Mouse (Mus musculus) embryonic facial prominence, embryonic 15.5 days (tissue): Measurements from ENCODE around the gene Slitrk3. TPM values are rescaled to one million over a fixed set of nuclear protein-coding genes. Genes with fewer than 3 reads are reported as not detected.

ENCODE experiments used
- ATAC-seq: fragments of 200-750 bp; cut with Nextera tagmentation; 2 replicates; pipeline ENCODE4 v1.8.0; 2017; ENCODE audit warnings: low read depth, moderate TSS enrichment; ENCODE audit not compliant: insufficient number of reproducible peaks, low FRiP score, low TSS enrichment
- H3K27ac ChIP-seq: fragments of 300-500 bp; sonication (generic); replicated peaks from 2 replicates; pipeline ENCODE4 v1.5.1; 2015; ENCODE audit warnings: mild to moderate bottlenecking, inconsistent platforms
- H3K27me3 ChIP-seq: fragments of 300-500 bp; sonication (generic); 2 replicates; pipeline ENCODE4 v1.6.1; 2015; ENCODE audit warnings: inconsistent platforms
- H3K36me3 ChIP-seq: fragments of 300-500 bp; sonication (generic); 2 replicates; pipeline ENCODE4 v1.6.1; 2015; ENCODE audit warnings: mild to moderate bottlenecking, inconsistent platforms
- H3K4me1 ChIP-seq: fragments of 300-500 bp; sonication (generic); 2 replicates; pipeline ENCODE4 v1.6.1; 2015; ENCODE audit warnings: inconsistent platforms
- H3K4me2 ChIP-seq: fragments of 300-500 bp; sonication (generic); replicated peaks from 2 replicates; pipeline ENCODE4 v1.6.1; 2015; ENCODE audit warnings: mild to moderate bottlenecking, inconsistent platforms
- H3K4me3 ChIP-seq: fragments of 300-500 bp; sonication (generic); replicated peaks from 2 replicates; pipeline ENCODE4 v1.5.1; 2015; ENCODE audit warnings: mild to moderate bottlenecking, inconsistent platforms
- H3K9ac ChIP-seq: fragments of 300-500 bp; sonication (generic); 2 replicates; pipeline ENCODE4 v1.6.1; 2015; ENCODE audit warnings: inconsistent platforms
- H3K9me3 ChIP-seq: fragments of 300-500 bp; sonication (generic); replicated peaks from 2 replicates; pipeline ENCODE4 v1.6.1; 2016; ENCODE audit warnings: inconsistent platforms
- WGBS: fragments of 180-500 bp; shearing (Covaris S2); methylation state at CpG from one replicate; pipeline ENCODE4 v1.1.7; 2015; 5-methylcytosine and 5-hydroxymethylcytosine counted together
- polyA plus RNA-seq: library from polyadenylated mRNA; unstranded; fragments of >200 nt; fragmentation: Nextera tagmentation; extraction: Ambion mirVana; gene quantifications from 2 replicates; pipeline ENCODE4 v1.2.1, GENCODE M21; 2015

Slitrk3 gene
- polyA plus RNA-seq, 1 experiment from 2014 or later = 3.1 TPM

- Histone ChIP-seq H3K36me3 (no peaks in the 10 kb centered on the region), H3K9me3 (no peaks in the 10 kb centered on the region)
- no peak for ATAC-seq
Observed at GRCm38 (mm10) chr3:73042256-73042655, 15.3 kb downstream of the Slitrk3 start.

GRCm38 (mm10) chr3:73006045-73006444, 51.6 kb downstream of the Slitrk3 start:
- ATAC-seq = no peak
- Histone ChIP-seq H3K9me3 (no peaks in the 10 kb centered on the region), H3K27ac (no peak overlapping the region), H3K4me1 (no peaks in the 10 kb centered on the region), H3K4me2 (no peak overlapping the region), H3K4me3 (no peak overlapping the region), H3K36me3 (no peaks in the 10 kb centered on the region), H3K27me3 (no peaks in the 10 kb centered on the region), H3K9ac (no peak overlapping the region)
- WGBS = 13% methylated on average over 6 of the region's 6 CpGs

More at GRCm38 (mm10) chr3:73042256-73042655, 15.3 kb downstream of the Slitrk3 start:
- H3K4me1 ChIP-seq = no peaks in the 10 kb centered on the region
- no peaks in the 10 kb centered on the region for H3K27me3 ChIP-seq
- no peak overlapping the region for H3K27ac ChIP-seq
- no peak overlapping the region for H3K9ac ChIP-seq
- no peak overlapping the region for H3K4me3 ChIP-seq
- H3K4me2 ChIP-seq = no peak overlapping the region

- Histone ChIP-seq H3K4me3 (no peak overlapping the region), H3K4me2 (no peak overlapping the region), H3K27ac (no peak overlapping the region), H3K9me3 (no peaks in the 10 kb centered on the region), H3K9ac (no peak overlapping the region), H3K27me3 (no peaks in the 10 kb centered on the region), H3K36me3 (no peaks in the 10 kb centered on the region), H3K4me1 (no peaks in the 10 kb centered on the region)
- WGBS = 90% methylated on average over 4 of the region's 4 CpGs
- no peak for ATAC-seq
Observed at GRCm38 (mm10) chr3:73002933-73003696, 54.5 kb downstream of the Slitrk3 start.

GRCm38 (mm10) chr3:72997517-72997916, 60.1 kb downstream of the Slitrk3 start:
- Histone ChIP-seq H3K4me2 (no peak overlapping the region), H3K9me3 (no peaks in the 10 kb centered on the region)
- 69% methylated on average over 4 of the region's 4 CpGs for WGBS

More at GRCm38 (mm10) chr3:72997517-72997916, 60.1 kb downstream of the Slitrk3 start:
- H3K4me1 ChIP-seq = no peaks in the 10 kb centered on the region
- ATAC-seq = no peak
- no peaks in the 10 kb centered on the region for H3K36me3 ChIP-seq
- H3K9ac ChIP-seq = no peak overlapping the region
- H3K4me3 ChIP-seq = no peak overlapping the region
- H3K27ac ChIP-seq = no peak overlapping the region
- no peaks in the 10 kb centered on the region for H3K27me3 ChIP-seq

Other genes with a start within 250 kb of the Slitrk3 start
- not detected in 2 replicates for gene Sis, start 89.9 kb downstream of the Slitrk3 start, polyA plus RNA-seq